ENCODE assay signal across 17 mouse cellular contexts in the genomic region with DNA sequence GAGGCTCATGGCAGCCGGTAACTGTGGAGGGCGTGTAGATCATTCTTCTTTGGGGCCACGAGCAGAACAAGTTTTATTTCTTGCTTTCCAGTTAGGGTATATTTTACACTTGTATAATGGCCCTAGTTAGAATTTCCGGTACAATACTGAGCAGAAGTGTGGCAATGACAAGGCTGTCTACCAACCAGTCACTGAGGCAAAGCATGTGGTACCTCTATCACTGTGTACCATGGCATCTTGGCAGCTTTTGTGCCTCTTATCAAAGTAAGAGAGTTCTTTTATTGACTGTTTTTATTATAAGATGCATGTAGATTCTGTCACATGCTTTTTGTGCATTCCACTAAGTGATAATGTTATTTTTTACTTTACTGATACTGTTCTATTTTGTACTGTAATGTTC. TPM values are rescaled to one million over a fixed set of nuclear protein-coding genes. Genes with fewer than 3 reads are reported as not detected.
"Had no signal": no experiment of that assay in that cellular context is flagged by ENCODE, and none has a peak within 500 bp of the region (broad histone marks: within the 10 kb centered on the region; RNA-seq: fewer than 3 reads in every experiment).

No protein-coding gene starts in this region.

- H3K27me3 ChIP-seq: neural tube, embryonic 13.5 days; neural tube, embryonic 15.5 days; stomach, embryonic 15.5 days had no signal

- H3K9ac ChIP-seq: neural tube, embryonic 13.5 days; neural tube, embryonic 15.5 days; stomach, embryonic 15.5 days had no signal

- H3K4me2 ChIP-seq: neural tube, embryonic 13.5 days; neural tube, embryonic 15.5 days; stomach, embryonic 15.5 days had no signal

- H3K9me3 ChIP-seq: neural tube, embryonic 13.5 days; neural tube, embryonic 15.5 days; stomach, embryonic 15.5 days had no signal

- DNase-seq: retina, postnatal 1 day; right cerebral cortex, adult 18-20 months; right cerebral cortex, postnatal 14 days; right cerebral cortex, postnatal 25 days; right cerebral cortex, postnatal 4 days; spleen, adult 18-20 months; thymus, adult 18-20 months; thymus, adult 2 months; thymus, postnatal 14 days; thymus, postnatal 25 days; thymus, postnatal 36 days; thymus, postnatal 4 days had no signal

- H3K27ac ChIP-seq: neural tube, embryonic 13.5 days; neural tube, embryonic 15.5 days; stomach, embryonic 15.5 days; stomach, postnatal 0 days had no signal

- H3K4me1 ChIP-seq: neural tube, embryonic 15.5 days; stomach, embryonic 15.5 days had no signal

- H3K36me3 ChIP-seq: neural tube, embryonic 13.5 days; neural tube, embryonic 15.5 days; stomach, embryonic 15.5 days had no signal

- H3K4me3 ChIP-seq: neural tube, embryonic 13.5 days; neural tube, embryonic 15.5 days; stomach, embryonic 15.5 days had no signal

RNA-seq across cellular contexts. Expression of gene Cubn, which starts 46.5 kb away (rescaled TPM):
- polyA plus RNA-seq: thymus, postnatal 0 days had no signal
